Mouse (Mus musculus) activated CD4-positive, CD25-positive, alpha-beta regulatory T cell, adult 4 months (primary cell): Measurements from ENCODE around the gene Tbx21. TPM values are rescaled to one million over a fixed set of nuclear protein-coding genes. Genes with fewer than 3 reads are reported as not detected.

Source experiments
- ATAC-seq: one replicate; pipeline ENCODE4 v1.8.0; 2017
- polyA plus RNA-seq, 2 experiments: library from polyadenylated mRNA; unstranded; fragments of 100-300 nt; shearing (Covaris generic); gene quantifications; one replicate each; pipeline ENCODE4 v1.2.1; 2017

Gene Tbx21
- polyA plus RNA-seq, 2 experiments from 2014 or later = 4.5 to 5.6 TPM

DNA sequence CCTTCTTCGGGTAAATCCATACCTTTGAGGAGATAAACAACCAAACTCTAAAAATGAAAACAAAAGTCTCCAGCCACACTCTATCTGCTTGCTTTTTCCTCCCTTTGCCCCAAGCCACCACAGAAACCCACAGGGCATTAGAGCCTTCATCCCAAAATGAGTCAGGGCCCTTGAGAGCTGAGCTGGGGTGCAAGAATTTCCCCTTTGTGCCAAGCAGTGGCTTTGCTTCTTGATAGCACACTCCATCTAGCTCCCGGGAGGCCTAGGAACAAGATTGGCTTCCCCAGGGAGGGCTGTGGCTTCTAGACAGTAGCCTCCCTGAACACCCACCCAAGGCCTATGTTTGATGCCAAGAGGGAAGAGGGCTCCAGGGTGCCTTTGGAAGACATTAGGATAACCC, 16.6 kb upstream of the Tbx21 start:
- ATAC-seq = no peak

DNA sequence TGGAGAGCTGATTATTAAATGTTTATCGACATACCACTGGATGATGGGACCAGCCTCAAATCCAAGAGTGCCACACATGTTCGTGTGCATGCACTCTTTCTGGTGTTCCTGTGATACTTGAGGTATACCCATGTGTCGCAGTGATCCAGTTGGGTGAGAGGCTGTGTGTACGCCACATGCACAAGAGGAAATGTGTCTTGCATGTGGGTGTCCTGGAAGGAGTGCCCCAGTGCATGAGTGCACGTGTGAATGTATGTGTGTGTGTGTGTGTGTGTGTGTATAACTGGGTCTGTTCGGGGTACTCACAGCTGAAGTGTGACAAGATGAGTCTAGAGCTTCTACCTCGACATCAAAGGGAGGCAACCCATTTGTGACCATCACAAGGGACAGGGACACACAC, 15.2 kb upstream of the Tbx21 start:
- ATAC-seq = no peak

DNA sequence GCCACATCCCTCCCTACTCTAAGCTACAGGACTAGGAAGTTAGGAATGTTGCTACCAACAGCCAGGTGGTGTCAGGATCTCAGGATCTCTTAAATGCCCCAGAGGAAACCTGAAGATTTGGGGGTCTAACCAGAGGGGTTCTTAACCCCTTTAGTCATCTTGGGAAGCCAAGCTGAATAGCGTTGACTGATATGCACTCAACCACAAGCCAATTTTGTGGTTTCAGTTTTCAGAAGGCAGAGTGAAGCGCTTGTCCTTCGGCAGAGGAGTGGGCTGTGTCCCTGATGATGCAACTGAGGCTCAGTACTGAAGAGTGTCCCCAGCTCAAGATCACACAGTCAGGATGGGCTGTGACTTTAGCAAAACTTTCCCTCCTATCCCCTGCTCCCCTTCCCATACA, 13.8 kb upstream of the Tbx21 start:
- no peak for ATAC-seq

DNA sequence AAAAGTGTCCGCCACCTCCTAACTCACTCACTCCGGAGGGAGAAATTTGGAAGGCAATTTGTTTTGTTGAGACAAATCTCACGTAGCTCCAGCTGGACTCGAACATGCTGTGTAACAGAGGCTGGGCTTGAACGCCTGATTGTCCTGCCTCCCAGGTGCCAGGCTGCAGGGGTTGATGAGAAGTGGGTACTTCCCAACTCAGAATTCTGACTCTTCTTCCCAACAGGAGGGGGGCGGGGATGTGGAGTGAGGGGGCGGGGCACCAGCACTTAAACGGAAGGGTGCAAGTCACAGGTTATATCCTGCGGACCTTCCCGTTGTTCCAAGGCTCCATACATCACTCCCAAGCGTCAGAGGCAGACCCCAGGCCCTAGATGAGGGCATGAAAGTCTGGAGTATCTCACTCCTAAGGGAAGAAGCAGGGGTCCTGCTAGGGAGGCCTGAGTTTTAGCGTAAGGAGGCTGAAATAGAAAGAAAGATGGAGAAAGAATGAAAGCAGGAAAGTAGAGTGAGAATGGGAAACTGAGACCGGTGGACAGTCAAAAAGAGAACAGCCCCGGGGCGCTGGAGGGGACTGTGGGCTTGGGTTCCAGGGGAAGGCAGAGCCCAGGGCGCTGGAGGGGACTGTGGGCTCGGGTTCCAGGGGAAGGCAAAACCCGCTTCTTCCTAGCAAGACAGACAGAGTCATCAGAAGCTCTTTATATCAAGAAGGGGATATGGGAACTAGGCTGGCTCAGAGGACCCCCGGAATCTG, 12.5 kb upstream of the Tbx21 start:
- no peak for ATAC-seq

DNA sequence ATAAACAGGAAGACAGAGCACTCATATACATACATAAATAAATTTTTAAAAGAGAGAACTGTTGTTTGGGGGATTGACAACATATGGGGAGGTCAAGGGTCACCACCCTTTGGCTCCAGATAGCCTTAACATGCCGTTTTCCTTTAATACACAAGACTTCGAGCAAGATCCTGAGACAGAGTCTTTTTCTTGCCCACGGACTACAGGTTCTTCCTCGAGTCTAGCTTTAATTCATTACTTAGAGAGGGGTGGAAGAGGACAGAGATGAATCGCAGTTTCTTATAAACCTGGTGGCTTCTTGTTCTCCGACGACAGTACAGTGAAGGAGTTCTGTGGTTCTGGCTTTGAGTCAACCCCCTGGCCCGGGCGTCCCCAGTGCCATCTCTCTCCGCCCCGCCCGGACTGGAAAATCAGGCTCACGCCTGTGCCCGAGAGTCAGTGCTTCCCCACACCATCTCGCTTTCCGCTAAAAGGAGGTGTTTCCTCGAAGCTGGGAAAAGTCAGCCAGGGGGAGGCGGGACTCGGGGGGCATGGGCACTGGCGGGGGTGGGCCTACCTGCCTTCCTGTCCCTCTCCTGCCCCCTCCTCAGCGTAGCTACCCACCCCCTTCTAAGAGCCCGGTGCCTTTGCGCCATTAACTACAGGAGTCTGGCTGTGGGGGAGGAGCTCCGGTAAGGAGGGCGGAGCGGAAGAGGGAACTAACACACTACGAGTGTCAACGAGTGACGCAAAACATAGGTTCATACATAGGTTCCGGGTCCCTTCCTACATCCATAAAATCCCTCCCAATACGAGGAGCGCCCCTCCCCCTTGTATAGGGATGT, 11.7 kb upstream of the Tbx21 start:
- peak; percentile 76 for ATAC-seq

DNA sequence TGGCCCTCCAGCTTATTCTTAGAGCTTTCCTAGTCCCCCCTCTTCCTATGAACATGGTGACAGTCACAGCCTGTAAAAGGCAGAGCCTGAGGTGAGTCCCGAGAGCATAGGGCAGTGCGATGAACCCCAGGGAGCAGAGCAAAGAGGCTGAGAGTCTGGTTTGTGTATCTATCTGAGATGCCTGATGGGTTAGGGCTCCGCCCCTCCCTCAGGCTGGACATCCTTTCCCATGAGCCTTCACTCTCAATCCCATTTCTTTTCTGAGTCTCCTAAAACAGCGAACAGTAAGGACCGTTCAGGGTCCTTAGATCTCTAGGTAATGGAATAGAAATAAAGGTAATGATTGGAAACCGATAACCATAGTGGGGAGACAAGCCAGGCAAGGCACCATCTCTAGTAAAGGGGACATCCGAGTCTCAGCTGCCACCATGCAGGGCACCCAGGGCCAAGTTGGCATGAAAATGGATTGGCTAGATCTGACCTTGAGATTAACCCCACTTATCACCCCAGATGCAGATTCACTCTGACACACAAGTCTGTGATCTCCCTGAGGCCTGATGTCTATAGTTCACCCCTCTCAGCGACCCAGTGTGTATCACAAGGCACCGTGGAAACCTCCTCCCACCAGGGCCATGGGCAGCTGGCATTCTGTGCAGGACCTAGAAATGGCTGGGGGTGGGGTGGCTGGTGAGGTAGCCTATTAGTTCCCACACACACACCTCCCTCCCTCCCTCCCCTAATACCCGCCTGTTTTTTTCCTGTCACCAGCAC, 9.3 kb upstream of the Tbx21 start:
- ATAC-seq = no peak

DNA sequence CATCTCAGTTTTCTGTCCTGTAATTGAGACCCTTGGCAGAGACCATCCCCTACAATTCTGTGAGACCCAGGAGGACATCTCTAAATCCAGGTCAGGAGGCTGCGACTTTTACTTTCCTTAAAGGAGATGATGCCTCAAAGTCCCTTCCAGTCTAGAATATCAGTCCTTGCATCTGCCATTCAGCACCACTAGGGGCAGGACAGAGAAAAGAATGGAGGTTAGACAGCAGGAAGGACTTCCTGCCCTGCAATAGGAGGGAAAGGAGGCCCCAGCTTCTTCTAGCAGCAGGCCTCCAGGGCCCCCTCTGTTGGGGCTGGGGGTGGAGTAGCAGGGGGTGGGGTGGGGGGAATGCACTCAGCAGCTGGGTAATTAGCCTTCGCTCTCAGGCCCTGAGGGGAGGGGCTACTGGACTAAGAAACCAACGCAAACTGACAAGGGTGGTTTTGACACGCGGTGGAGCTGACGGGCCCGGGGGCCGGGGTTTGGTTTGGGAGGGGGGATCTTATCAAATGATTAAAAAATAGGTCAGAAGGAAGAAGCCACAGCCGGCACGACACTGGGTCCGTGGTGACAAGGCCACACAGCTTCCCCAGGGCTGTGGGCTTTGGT, 8.3 kb upstream of the Tbx21 start:
- ATAC-seq = peak; percentile 14

DNA sequence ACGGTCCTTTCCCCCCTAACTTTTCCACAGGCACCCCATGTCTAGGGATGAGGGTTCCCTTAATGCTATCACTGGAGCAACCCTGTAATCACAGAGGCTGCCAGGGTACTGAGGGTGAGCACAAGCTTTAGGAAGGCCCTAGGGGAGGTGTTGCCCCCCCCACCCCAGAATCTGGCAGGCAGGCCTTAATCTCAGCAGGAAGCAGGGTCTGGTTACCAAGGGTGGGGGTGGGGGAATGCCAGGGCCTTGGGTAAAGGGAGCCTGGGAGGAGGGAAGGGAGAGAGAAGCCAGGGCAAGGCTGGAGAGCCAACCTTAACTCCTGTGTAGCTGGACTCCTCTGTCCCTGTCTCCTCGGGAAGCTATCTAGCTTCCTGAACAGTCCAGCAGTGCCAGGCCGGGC, 5.5 kb upstream of the Tbx21 start:
- ATAC-seq = no peak

DNA sequence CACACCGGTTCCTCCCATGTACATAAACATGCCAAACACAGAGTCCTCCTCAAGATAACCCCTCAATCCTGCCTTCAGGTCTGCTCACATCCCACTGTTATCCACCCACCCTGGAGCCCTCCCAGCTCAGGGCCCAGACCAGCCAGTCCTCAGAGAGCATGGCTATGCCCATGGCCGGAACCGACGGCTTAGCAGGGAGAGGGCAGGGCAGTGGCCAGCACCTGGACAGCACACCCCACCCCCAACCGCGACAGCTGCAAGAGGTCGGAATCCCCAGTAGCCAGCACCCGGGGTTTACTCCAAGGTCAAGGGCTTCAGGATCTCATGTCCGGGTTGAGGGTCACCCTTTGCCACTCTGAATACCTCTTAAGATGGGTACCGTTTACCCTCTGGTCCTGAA, 5.1 kb upstream of the Tbx21 start:
- ATAC-seq = no peak

DNA sequence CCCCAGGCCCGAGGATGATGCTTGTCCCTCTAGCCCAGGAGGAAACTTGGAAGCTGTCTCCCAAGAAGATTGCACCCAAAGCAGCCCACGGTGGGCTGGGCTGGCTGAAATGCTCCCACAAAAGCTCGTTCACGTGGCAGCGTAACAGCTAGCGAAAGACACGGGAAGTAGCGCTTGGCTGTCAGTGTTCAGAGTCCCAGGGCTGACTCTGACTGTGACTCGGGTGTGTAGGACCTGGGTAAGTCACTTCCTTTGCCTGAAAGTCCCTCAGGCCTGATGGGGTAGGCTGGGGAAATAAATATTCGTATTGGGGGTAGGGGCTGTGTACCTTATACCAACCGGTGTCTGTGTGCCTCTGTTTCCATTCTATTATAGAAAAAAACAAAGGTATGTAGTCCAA, 666 bp upstream of the Tbx21 start:
- ATAC-seq = peak; percentile 38

DNA sequence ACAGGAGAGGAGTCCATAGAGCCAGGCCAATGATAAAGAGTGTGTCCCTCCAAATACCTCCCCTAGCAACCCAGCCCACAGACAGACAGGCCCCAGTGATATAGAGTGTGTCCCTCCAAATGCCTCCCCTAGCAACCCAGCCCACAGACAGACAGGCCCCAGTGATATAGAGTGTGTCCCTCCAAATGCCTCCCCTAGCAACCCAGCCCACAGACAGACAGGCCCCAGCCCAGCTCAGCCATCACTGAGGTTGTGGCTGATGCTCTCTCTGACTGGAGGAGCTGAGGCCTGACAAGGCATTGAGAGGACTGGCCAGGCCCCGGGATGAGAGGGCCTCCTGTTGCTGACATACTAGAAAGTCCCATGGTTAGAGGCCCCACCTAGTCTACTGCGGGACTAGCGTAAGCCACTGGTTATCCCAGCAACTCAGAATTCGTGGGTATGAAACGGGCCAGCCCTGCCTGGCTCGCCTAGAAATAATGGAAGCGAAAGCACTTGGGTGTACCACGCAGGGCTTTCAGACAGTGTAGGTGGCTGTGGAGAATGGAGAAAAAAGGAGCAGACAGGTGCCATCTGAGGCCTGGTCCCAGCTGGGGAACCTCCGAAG, 2.5 kb downstream of the Tbx21 start:
- peak; percentile 33 for ATAC-seq

DNA sequence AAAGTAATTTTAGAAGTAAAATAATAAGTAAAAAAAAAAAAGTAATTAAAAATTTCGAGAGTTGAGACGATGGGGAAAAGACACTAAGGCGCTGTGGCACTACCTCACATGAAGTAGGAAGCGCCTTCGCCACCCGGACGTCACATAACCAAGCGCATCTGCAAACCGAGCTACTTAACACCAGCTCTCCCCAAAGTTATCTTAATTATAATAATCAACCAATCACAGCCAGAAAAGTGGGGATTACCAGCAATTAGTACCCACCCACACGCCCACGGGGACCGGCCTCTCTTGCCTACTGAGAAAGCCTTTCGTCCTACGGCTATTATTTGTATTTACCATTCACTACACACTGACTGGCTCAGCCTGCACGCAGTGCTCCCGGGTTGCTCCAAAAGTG, 6.2 kb downstream of the Tbx21 start:
- peak; percentile 46 for ATAC-seq

DNA sequence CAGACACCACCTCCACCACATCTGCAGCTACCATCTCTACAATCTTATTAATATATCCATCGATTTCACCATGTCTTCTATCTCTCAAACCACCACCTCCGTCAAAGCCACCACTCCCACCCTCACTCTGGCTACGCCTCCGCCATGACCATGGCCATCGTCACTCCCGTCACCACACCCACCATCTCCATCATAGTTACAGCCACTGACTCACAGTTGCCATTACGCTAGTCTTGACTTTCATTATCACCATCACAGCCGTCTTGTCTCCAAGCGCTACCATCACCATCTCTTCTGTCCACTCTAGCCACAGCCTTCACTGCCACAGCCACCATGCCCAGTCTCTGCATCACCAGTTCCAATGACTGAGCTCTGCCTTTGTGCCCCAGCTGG, 11.0 kb downstream of the Tbx21 start:
- ATAC-seq = no peak

DNA sequence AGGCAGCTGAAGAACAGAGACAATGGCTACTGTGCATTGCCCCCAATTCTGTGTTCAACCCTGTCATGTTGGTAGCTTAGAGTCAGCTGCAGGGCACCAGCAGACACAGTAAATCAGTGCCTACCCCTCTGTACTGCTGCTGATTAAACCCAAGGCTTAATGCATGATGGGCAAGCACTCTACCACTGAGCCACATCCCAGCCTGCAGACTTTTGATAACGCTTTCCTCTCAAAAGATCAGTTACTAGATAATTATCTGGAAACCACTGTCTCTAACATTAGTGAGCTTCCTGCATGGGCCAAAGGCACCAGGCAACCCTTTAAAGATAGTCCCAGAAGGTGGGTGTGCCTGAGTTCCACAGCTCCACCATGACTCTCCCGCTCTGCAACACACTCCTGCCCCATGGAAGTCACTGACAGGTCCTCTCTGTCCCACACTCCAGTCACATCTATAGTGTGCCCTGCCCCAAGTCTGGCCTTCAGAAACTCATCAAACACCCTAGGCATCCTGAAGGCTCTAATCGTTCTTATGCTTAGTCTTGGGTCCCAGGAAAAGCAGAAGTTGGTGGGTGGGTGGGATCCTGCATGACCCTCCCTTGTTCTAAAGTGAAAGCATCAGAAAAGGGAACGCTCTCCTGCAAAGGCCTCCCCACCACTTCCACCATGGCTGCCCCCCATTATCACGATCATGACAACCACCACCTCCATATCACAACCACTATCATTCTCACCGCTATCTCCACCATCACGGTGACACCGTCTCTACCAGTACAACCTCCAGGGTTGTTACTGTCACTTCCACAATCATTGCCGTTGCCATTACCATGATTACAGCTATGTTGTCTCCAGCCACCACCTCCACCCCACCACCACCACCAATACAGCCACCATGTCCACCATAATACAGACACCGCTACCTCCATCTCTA, 11.7 kb downstream of the Tbx21 start:
- no peak for ATAC-seq

DNA sequence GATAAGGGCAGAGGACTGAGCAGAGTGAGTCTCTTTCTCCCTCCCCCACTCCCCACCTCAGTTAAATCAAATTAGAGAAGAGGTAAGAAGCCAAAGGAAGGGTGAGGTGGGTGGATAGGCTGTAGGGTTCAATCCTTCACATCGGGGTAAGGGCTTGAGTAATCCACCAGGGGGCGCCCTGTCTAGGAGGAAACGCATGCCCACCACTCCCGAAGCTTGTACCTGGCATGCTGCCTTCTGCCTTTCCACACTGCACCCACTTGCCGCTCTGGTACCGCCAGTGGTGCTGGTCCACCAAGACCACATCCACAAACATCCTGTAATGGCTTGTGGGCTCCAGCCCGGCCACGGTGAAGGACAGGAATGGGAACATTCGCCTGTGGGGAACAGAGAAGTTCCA, 13.4 kb downstream of the Tbx21 start:
- ATAC-seq = peak; percentile 49

DNA sequence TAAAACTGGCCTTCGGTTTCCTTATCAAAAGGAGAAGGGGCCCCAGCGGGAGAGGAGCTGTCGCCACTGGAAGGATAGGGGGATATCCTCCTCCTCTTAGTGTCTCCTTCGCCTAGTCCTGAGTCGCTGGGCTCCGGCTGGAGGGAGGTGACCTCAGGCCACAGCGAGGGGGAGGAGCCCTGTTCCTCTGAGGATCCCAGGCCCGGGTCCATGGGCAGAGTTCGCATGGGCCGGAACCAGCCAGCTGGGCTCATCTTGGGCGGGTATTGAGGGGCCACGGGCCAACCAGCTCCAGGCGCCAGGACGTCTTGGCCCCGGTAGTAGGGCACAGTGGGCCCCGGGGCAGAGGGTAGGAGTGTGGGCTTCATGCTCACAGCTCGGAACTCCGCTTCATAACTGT, 16.3 kb downstream of the Tbx21 start:
- ATAC-seq = no peak

DNA sequence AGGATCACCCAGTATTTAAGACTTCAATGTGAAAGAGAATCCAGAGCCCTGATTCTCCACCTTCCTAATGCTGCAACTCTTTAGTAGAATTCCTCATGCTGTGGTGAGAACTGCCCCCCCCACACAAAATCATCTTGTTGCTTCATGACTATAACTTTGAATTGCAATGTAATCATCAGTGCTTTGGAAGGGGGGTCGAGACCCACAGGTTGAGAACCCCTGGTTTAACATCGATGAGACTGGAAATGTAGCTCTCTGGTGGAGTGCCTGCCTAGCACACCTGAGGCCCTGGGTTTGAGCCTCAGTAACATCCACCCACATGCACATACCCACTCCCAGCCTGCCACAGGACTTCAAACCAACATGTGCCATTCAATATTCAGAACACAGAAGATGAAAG, 20.5 kb downstream of the Tbx21 start:
- ATAC-seq = no peak

DNA sequence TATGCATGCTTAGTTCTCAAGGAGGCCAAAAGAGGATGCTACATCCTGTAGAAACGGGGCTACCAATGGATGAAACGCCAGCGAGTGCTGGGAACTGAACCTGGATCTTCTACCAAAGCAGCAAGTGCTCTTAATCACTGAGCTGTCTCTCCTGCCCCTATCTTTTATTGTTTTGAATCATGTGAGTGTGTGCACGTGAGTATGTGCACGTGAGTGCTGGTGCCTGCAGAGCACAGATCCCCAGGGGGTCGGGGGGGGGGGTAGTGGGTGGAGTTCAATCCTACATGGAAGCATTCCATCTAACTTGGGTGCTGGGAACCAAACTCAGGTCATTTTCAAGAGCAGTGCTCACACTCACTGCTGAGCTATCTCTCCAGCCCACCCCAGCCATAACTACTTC, 28.8 kb downstream of the Tbx21 start:
- no peak for ATAC-seq

DNA sequence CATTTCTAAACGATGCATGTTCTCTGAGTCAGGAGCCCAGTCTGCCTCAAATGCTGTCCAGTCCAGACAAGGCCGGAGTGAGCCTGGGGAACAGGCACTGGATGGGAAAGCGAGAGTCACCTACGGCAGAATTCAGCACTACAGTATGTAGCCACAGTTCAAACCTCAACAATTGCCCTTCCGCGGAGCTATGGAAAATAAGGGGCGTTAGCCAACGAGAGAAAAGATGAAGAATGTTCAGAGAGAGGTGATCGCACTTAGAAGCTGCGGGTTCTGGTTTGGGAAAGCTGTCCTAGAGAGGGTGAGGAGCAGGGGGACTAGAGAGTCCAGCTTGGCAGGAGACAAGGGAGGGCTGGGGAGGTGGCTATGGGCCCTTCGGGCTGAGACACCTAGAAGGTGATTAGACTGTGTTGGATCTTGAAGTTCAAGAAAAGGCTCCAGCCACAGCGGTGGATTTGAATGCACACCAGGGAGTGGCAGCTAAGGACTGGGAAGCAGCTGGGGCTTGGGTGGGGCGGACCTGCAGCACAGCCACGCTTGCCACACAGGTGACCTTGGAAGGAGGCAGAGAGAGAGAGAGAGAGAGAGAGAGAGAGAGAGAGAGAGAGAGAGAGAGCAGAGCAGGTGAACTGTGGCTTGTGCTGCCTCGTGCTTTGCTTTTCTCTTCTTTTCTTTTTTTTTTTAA, 30.2 kb downstream of the Tbx21 start:
- ATAC-seq = no peak

DNA sequence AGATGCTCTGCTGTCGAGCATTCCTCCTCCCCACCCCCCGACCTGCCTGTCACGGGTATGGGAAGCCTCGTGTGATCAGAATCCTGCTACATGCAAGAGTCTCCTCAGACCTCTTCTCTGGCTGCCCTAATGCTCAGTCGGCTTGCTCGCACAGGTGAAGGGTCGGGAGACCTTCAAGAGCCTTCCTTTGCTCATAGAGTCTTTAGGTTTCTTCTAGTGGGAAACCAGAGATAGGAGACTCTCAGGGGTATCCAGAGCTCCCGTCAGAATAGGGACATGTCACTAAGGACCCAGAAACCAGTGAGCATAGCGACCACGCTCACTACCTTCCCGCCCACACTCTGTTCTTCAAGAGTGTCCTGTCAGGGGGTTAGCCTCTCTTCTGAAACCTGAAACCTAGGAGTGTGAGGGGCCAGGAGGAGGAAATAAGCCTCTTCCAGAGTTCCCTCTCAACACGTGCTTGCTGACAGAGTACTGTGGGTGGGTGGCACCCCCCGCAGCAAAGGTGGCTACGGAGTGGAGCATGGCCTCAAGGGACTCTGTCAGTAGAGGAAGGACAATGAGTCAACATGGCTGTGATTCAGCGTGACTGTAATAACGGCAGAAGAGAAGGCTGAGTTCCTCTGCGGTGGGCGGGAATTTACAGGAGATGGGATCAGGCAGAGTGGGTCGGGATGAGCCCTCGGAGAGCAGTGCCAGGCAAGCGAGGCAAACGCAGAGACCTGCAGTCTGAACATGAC, 31.6 kb downstream of the Tbx21 start:
- no peak for ATAC-seq
